Mouse (Mus musculus) embryo, embryonic 11 days (tissue): ENCODE measurements around the gene Fetub.

ENCODE experiments used
- DNase-seq: peaks from one replicate; pipeline ENCODE4 v3.0.0-alpha.2; 2015

The Fetub gene

DNA sequence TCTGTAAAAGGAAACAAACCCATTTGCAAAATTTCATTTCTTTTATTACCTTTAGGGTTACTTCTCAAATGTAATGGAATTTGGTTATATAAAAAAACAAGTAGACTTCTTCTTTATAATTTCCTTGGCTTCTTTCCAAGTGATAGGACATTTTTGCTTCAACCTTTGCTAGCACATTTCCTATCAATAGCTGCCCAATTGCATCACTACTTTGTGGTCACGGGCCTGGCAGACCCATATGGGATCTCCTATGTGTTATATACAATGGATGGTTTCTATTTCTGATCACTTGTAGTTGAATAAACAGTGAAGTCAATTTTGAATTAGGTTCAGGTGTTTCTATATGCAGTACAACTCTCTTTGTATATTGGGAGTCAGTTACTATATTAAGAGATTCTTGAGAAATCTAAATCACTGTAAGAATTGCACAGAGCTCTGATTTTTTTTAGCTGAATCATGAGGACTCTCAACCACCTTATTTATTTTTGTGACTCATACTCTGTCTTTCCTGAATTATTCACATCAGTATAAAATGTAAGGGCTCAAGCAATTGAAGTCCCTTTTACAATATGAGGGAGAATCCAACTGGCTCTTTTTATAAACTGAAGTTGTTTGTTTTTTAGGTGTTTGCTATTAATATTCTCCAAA, 49.4 kb downstream of the Fetub start:
- no peak for DNase-seq
